Mouse (Mus musculus) frontal cortex, adult 2 months (tissue): ENCODE results near the gene Myo18b. TPM values are rescaled to one million over a fixed set of nuclear protein-coding genes. Genes with fewer than 3 reads are reported as not detected.

Experiments
- DNase-seq, 2 experiments: peaks; one replicate each; pipeline ENCODE4 v3.0.0; 2022; ENCODE audit warnings: low spot score in 1 of 2; ENCODE audit errors: extremely low spot score in 1 of 2
- polyA plus RNA-seq: library from polyadenylated mRNA; depleted of rRNA; stranded (reverse); fragments of >200 nt; gene quantifications from 2 replicates; pipeline ENCODE4 v1.2.3, GENCODE M21; 2012

Gene Myo18b
- polyA plus RNA-seq, 1 experiment = 2.0 TPM

GRCm38 (mm10) chr5:112693286-112693849 lies 202.8 kb downstream of the Myo18b start:
- DNase-seq = peak; percentile 69 to 81

DNA sequence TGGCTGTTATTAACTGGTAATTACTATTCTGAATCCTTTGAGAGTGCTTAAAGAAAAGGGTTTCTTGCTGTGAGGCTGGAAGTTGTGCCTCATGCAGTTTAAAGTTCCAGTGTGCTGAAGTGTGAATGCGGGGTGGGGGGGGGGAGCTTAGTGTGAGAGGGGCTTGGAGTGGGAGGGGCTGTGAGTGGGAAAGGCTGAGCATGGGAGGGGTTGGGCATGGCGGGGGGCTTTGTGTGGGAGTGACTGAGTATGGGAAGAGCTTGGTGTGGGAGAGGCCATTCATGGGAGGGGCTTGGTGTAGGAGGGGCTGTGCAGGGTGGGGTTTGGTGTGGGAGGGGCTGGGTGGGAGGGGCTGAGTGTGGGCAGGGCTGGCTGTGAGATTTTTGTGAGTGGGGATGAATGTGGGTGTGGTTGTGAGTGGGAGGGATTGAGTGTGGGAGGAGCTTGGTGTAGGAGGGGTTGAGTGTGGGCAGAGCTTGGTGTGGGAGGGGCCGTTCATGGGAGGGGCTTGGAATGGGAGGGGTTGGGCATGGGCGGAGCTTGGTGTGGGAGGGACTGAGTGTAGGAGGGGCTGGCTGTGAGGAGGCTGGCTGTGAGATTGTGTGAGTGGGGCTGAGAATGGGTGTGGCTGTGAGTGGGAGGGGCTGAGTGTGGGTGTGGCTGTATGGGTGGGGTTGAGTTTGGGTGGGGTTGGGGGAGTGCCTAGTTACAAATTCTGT lies 208.9 kb downstream of the Myo18b start:
- no peak for DNase-seq

DNA sequence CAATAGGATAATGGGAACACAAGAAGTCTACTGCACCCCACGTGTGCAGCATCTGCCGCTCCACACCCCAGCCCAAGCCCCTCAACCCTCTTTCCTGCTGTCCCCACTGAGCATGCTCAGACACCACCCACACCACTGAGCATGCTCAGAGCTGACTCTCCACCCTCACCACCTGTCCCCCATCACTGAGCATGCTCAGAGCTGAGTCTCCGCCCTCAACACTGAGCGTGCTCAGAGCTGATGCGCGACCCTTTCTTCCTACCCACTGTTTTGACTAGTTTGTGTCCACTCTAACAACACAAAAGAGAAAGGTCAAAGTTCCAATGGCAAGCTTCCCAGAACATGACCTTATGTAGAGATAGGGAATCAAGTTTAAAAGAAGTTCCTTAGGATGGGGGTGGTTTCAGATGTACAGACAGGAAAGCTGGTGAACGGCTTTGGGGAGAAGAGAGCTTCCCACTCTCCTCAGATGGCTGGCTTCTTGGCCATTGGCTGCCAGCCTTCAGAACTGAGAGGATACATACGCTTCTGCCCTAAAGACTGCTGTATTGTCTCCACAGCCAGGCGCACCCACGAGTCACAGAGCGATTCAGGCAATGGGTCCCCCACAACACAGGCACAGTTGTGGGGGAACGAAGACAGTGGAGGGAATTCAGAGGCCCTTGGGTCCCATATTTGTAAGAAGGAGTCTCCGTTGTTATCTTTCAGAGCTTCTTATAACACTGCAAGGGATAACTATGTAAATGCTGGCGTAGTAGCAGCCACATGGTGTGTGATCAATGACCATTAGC lies 209.7 kb downstream of the Myo18b start:
- DNase-seq = no peak

DNA sequence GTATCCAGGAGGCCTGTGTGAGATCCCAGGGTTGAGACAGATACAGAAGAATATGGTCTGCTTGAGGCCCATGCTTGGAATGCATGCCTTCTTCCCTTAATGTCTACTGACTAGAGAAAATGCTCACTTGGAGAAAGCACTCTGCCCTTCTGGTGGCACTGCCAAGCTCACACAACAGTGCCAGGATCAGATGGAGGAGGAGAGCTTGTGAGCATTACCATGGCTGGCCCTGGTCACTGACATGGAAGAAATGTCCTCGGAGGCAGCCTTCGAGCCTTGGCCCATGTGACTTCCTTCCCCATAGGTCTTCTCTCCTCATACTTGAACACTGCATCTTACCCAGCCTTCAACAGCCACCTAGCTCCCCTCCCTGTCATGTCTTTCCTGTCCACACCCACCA lies 216.9 kb downstream of the Myo18b start:
- no peak for DNase-seq

- no peak for DNase-seq
Measured at GRCm38 (mm10) chr5:112678153-112678552, 218.0 kb downstream of the Myo18b start.

GRCm38 (mm10) chr5:112674806-112675205 lies 221.4 kb downstream of the Myo18b start:
- DNase-seq = no peak

- no peak for DNase-seq
Measured at GRCm38 (mm10) chr5:112672457-112672856, 223.7 kb downstream of the Myo18b start.

GRCm38 (mm10) chr5:112671961-112672360 lies 224.2 kb downstream of the Myo18b start:
- no peak for DNase-seq

DNA sequence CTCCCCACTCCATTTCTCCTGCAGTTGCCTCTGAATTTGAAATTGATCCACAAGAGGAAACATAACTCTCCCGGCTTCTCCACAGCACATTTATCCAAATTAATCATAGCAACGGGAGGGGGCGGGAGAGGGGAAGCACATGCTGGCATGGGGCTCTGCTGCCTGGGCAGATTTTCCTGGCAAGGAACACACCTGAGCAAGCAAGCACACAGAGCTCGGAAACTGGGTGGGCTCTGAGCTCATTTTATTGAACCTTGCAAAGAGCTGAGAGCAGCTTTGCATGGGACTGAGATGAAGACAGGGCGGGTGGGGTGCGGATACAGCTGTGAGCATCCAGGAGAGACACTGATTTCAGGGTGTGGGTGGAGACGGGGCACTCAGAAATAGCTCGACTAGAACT lies 229.0 kb downstream of the Myo18b start:
- peak in 1 of 2 experiments; percentile 57 for DNase-seq

GRCm38 (mm10) chr5:112665661-112666060 lies 230.5 kb downstream of the Myo18b start:
- peak; percentile 21 to 59 for DNase-seq

DNA sequence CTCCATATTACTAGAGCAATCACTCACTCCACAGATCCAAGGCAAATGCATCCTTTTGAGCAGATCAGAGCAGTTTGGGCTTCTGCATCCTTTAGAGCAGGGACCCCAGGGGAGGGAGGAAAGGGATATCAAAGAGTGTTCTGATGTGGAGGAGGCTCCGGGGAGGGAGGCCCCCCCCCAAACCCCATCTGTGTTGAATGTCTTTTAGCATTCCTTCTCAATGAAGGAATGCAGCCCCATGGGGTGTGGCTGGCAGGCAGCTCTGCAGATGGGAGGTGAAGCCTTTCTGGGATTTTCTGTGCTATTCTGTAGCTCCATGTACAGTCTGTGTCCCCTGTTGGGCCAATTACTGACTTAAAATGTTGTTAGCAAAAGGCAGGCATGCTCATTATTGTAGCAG lies 232.5 kb downstream of the Myo18b start:
- no peak for DNase-seq

DNA sequence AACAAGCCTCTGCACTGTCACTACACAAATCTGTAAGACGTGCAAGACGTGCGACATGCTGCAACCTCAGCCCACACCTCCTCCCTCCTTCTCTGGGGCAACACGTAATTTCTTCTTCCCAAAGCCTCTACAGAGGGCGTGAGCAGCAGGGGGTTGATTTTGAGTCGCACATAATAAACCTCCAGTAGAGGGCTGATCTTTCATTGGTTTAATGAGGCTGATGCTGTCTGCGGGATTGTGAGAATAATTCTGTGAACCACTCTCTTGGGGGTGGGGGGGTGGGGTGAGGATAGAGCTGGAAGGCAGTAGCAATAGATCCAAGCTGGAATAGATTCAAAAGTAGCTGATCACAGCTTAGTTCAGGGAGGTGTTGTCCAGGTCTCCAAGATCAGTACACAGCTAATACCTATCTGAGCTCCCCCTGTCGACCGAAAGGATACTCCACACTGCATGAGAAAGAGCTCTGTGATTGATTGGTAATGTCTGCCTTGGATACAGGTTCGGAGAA lies 235.2 kb downstream of the Myo18b start:
- peak in 1 of 2 experiments; percentile 29 for DNase-seq

DNA sequence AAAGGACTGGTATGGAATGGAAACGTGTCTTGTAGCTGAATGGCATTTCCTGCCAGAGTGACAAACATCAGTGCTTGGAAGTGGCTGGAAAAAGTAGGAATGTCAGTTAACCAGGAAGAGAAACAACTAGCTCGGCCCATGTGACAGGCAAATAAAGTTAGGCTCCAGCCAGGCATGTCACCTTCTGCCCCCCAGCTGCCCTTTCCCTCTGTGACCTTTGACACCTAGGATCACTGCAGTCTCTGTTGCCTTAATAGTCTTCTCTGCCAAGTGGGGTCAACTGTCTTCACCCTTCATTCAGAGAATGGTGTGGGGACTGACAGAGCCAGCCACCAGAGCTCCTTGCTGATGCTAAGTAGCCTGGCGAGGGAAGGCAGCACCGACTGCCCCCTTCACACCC lies 236.9 kb downstream of the Myo18b start:
- no peak for DNase-seq

DNA sequence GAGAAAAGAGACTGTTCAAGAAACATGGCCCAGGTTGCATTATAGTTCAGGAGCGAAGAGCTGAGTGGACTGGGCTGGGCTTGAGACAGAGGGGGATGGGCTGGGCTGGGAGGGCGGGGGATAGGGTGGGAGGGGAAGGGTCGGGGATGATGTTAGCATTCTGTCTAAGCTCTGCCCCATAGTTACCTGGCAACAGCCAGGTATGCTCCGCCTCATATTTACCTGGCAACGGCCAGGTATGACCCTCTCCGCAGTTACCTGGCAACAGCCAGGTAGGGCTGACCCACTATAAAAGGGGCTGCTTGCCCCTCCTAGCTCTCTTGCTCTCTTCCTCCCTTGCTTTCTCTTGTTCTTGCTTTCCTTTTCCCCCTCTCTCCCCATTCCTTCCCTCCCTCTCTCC lies 239.4 kb downstream of the Myo18b start:
- no peak for DNase-seq

- DNase-seq = no peak
Measured at GRCm38 (mm10) chr5:112655986-112656541, 240.1 kb downstream of the Myo18b start.

GRCm38 (mm10) chr5:112655529-112655928 lies 240.6 kb downstream of the Myo18b start:
- no peak for DNase-seq

GRCm38 (mm10) chr5:112652036-112652435 lies 244.1 kb downstream of the Myo18b start:
- DNase-seq = no peak

DNA sequence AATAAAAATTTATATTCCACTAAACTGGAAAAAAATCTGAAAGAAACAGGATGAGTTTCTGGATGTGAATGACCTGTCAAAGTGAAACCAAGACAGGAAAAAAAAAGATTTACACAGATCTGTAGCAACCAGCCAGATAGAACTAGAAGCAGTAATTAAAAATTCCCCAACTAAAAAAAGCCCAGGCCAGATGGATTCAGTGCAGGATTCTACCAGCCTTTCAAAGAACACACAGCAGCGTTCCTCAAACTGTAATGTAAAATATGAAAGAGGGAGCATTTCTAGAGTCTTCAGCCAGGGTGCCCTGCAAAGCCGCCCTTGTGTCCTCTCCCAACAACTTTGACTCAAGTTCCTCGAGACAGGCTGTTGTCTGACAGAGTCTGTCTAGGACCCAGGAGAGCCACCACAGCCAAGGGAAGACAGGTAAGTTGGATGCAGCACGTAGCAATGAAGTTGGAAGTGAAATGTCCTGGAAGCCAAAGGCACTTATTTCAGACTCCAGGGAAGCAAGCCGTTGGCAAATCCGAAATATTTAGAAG lies 246.9 kb downstream of the Myo18b start:
- DNase-seq = peak in 1 of 2 experiments; percentile 63

DNA sequence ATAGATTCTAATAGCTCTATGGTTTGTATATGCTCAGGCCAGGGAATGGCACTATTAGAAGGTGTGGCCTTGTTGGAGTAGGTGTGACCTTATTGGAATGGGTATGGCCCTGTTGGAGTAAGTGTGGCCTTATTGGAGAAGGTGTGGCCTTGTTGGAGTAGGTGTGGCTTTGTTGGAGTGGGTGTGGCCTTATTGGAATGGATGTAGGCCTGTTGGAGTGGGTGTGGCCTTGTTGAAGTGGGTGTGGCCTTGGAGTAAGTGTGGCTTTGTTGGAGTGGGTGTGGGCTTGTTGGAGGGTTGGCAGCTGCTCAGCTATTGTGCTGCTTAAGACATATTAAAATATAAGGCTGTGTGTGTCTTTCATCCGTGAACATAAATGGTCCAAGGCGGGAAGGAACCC lies 249.3 kb downstream of the Myo18b start:
- no peak for DNase-seq

DNA sequence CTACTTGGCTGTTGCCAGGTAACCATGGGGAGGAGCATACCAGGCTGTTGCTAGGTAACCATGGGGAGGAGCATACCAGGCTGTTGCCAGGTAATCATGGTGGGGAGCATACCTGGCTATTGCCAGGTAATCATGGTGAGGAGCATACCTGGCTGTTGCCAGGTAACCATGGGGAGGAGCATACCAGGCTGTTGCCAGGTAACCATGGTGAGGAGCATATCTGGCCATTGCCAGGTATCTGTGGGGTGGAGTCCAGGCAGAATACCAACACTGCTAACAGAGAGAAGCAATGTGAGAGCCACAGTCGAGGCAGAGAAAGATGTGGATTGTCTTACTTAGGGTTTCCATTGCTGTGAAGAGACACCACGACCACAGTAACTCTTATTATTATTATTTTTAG lies 250.6 kb downstream of the Myo18b start:
- DNase-seq = no peak
